Mouse (Mus musculus): ENCODE results near the gene Gpbar1. TPM values are rescaled to one million over a fixed set of nuclear protein-coding genes. Genes with fewer than 3 reads are reported as not detected.

Gpbar1 gene
- polyA plus RNA-seq, 2 experiments: 0.34 TPM; not detected in 1

DNA sequence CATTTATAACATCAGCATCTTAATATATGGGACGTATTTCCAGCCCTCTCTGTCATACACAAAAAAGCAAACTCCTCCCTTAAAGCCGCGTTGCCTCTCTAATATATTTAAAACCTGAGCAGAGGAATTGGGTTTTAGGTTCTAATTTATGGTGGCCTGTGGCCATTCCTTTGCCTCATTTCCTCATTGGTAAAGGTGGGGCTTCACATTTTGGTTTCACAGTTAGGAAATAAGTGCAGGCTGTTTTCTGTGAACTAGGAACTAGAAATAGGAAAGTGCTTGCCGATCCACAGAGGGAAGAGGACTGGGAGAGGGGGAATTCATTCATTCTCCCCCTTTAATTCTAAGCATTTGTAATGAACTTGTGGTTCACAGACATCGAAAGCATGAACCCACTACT lies 40.7 kb upstream of the Gpbar1 start:
- no peak overlapping the region for H3K27ac ChIP-seq (replicated peaks; ENCODE audit: low read depth, low read length)
- peaks cover 20% of the 10 kb centered on the region for H3K4me1 ChIP-seq (ENCODE audit: control insufficient read depth, insufficient read depth, low read length)
- 30% methylated on average over 5 of the region's 5 CpGs for WGBS
- H3K27me3 ChIP-seq (ENCODE audit: control insufficient read depth, insufficient read depth, low read length): no peaks in the 10 kb centered on the region
- DNase-seq (ENCODE audit: low spot score) (no peak), ATAC-seq (ENCODE audit: low FRiP score, low read depth) (no peak)
- TF ChIP-seq POLR2A (IDR thresholded peaks at IDR 0.05; ENCODE audit: borderline replicate concordance, extremely low read depth, insufficient read depth, insufficient read length): no peak
- H3K9ac ChIP-seq (ENCODE audit: low read depth, low read length, severe bottlenecking): peak overlapping the region; percentile 89
- H3K4me3 ChIP-seq (replicated peaks; ENCODE audit: low read length): peak overlapping the region; percentile 99
- peak overlapping the region; percentile 74 for H3K4me2 ChIP-seq (replicated peaks; ENCODE audit: low read depth, low read length, severe bottlenecking)
- H3K36me3 ChIP-seq (ENCODE audit: control insufficient read depth, insufficient read depth, low read length): peaks cover 4% of the 10 kb centered on the region; the same call in 1 of the 2 replicates
- no peaks in the 10 kb centered on the region for H3K9me3 ChIP-seq (ENCODE audit: control insufficient read depth, low read length)

DNA sequence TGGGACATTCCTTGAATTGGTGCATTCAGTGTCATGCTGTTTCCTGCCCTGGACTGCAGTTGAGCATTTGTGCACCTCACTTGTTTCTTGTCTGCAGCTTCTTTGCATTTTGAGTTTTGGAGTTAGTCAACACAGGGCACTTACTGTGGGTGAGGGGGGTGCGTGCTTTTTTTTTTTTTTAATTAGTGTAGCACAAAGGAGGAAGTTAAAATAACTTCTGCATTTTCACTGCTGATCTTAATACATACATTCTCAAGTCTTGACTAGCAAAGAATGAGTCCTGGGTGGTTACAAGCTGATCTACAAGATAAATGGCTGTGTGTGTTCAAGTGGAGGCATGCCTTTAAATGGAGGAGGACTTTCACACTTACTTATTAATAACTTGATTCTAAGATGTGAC lies 40.2 kb upstream of the Gpbar1 start:
- no peak for ATAC-seq (ENCODE audit: low FRiP score, low read depth)
- WGBS: 77% methylated on average over 1 of the region's 1 CpGs
- no peak for TF ChIP-seq POLR2A (IDR thresholded peaks at IDR 0.05; ENCODE audit: borderline replicate concordance, extremely low read depth, insufficient read depth, insufficient read length)

DNA sequence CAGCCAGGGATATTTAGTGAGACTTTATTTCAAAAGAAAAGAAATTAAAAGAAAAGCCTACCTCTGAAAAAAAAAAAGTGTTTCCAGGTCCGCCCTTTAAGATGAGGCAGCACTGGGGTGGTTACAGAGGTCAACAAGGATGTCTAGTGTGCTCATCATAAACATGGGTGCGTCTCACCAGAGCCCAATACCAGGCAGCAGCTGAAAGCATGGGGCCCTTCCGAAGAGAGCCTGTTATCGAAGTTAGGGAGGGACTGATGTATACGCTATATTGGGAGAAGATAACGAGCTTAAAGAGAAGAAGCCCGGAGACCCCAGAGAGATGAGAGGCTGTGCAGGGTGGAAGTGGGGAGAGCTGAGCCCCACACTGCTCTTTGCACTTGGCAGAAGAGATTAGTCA lies 39.2 kb upstream of the Gpbar1 start:
- H3K4me1 ChIP-seq (ENCODE audit: control insufficient read depth, insufficient read depth, low read length): peaks cover 20% of the 10 kb centered on the region
- no peaks in the 10 kb centered on the region for H3K9me3 ChIP-seq (ENCODE audit: control insufficient read depth, low read length)
- ATAC-seq (ENCODE audit: low FRiP score, low read depth) (no peak), DNase-seq (ENCODE audit: low spot score) (no peak)
- H3K4me3 ChIP-seq (replicated peaks; ENCODE audit: low read length): no peak overlapping the region
- H3K4me2 ChIP-seq (replicated peaks; ENCODE audit: low read depth, low read length, severe bottlenecking): peak overlapping the region; percentile 21; the same call in 1 of the 2 replicates
- H3K27me3 ChIP-seq (ENCODE audit: control insufficient read depth, insufficient read depth, low read length): no peaks in the 10 kb centered on the region
- WGBS: 61% methylated on average over 7 of the region's 7 CpGs
- peaks cover 4% of the 10 kb centered on the region; the same call in 1 of the 2 replicates for H3K36me3 ChIP-seq (ENCODE audit: control insufficient read depth, insufficient read depth, low read length)
- no peak overlapping the region for H3K9ac ChIP-seq (ENCODE audit: low read depth, low read length, severe bottlenecking)
- no peak for TF ChIP-seq POLR2A (IDR thresholded peaks at IDR 0.05; ENCODE audit: borderline replicate concordance, extremely low read depth, insufficient read depth, insufficient read length)
- H3K27ac ChIP-seq (replicated peaks; ENCODE audit: low read depth, low read length): 0 out of 2 replicates have a peak overlapping the region, but pooled peaks have one; percentile 19

More for the DNA sequence above, 40.2 kb upstream of the Gpbar1 start:
- Histone ChIP-seq H3K9me3 (ENCODE audit: control insufficient read depth, low read length) (no peaks in the 10 kb centered on the region), H3K9ac (ENCODE audit: low read depth, low read length, severe bottlenecking) (peak overlapping the region; percentile 89; the same call in 1 of the 2 replicates), H3K36me3 (ENCODE audit: control insufficient read depth, insufficient read depth, low read length) (peaks cover 4% of the 10 kb centered on the region; the same call in 1 of the 2 replicates), H3K4me2 (replicated peaks; ENCODE audit: low read depth, low read length, severe bottlenecking) (peak overlapping the region; percentile 74), H3K27ac (replicated peaks; ENCODE audit: low read depth, low read length) (no peak overlapping the region), H3K27me3 (ENCODE audit: control insufficient read depth, insufficient read depth, low read length) (no peaks in the 10 kb centered on the region), H3K4me1 (ENCODE audit: control insufficient read depth, insufficient read depth, low read length) (peaks cover 20% of the 10 kb centered on the region), H3K4me3 (replicated peaks; ENCODE audit: low read length) (peak overlapping the region; percentile 99)
- no peak for DNase-seq (ENCODE audit: low spot score)

DNA sequence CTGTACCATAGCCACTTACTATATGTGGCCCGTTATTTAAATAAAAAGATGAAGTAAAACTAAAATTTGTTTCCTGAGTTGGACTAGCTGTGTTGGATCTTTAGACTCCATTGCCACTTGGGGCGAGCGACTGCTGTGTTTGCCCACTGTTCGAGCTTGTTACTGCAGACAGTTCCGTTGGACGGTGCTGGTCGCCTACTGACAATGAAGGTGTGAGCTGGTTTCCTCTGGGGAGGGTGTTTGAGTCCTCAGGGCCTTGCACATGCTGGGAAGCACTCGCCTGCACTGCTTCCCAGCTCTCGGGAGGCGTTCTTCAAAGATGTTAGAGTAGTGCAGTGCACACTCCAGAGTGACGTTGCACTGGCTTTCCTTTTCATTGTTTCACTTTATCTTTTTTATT lies 38.7 kb upstream of the Gpbar1 start:
- no peaks in the 10 kb centered on the region for H3K9me3 ChIP-seq (ENCODE audit: control insufficient read depth, low read length)
- WGBS: 56% methylated on average over 11 of the region's 11 CpGs
- no peak overlapping the region for H3K9ac ChIP-seq (ENCODE audit: low read depth, low read length, severe bottlenecking)
- no peak for TF ChIP-seq POLR2A (IDR thresholded peaks at IDR 0.05; ENCODE audit: borderline replicate concordance, extremely low read depth, insufficient read depth, insufficient read length)
- no peaks in the 10 kb centered on the region for H3K27me3 ChIP-seq (ENCODE audit: control insufficient read depth, insufficient read depth, low read length)
- ATAC-seq (ENCODE audit: low FRiP score, low read depth) (no peak), DNase-seq (ENCODE audit: low spot score) (no peak)
- peak overlapping the region; percentile 21; the same call in 1 of the 2 replicates for H3K4me2 ChIP-seq (replicated peaks; ENCODE audit: low read depth, low read length, severe bottlenecking)
- H3K36me3 ChIP-seq (ENCODE audit: control insufficient read depth, insufficient read depth, low read length): peaks cover 4% of the 10 kb centered on the region; the same call in 1 of the 2 replicates
- H3K4me1 ChIP-seq (ENCODE audit: control insufficient read depth, insufficient read depth, low read length): peaks cover 20% of the 10 kb centered on the region
- H3K27ac ChIP-seq (replicated peaks; ENCODE audit: low read depth, low read length): 0 out of 2 replicates have a peak overlapping the region, but pooled peaks have one; percentile 19
- 0 out of 2 replicates have a peak overlapping the region, but pooled peaks have one; percentile 5 for H3K4me3 ChIP-seq (replicated peaks; ENCODE audit: low read length)

DNA sequence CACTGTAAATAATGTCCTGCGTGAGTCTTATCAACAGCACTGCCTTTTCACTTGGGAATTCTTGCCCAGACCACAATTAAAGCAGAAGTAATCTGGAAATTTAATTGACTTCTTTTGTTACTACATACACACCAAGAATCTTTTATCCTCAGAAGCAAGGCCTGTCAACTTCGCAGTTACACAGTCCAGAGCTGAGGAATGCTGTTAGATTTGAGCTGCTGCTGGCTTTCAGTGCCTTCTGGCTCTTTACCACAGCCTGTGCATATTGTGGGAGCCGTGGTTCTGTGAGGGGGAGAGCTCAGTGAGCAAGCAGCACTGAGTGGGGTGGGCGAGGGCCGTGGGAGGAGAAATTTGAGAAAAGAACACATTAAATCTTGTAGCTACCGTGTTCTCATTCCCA lies 38.0 kb upstream of the Gpbar1 start:
- DNase-seq (ENCODE audit: low spot score) (no peak), ATAC-seq (ENCODE audit: low FRiP score, low read depth) (no peak)
- Histone ChIP-seq H3K9me3 (ENCODE audit: control insufficient read depth, low read length) (no peaks in the 10 kb centered on the region), H3K27me3 (ENCODE audit: control insufficient read depth, insufficient read depth, low read length) (no peaks in the 10 kb centered on the region), H3K4me1 (ENCODE audit: control insufficient read depth, insufficient read depth, low read length) (peaks cover 20% of the 10 kb centered on the region), H3K27ac (replicated peaks; ENCODE audit: low read depth, low read length) (no peak overlapping the region; the same call in 1 of the 2 replicates), H3K4me2 (replicated peaks; ENCODE audit: low read depth, low read length, severe bottlenecking) (no peak overlapping the region), H3K4me3 (replicated peaks; ENCODE audit: low read length) (no peak overlapping the region), H3K9ac (ENCODE audit: low read depth, low read length, severe bottlenecking) (no peak overlapping the region), H3K36me3 (ENCODE audit: control insufficient read depth, insufficient read depth, low read length) (peaks cover 4% of the 10 kb centered on the region; the same call in 1 of the 2 replicates)
- 40% methylated on average over 6 of the region's 6 CpGs for WGBS
- no peak for TF ChIP-seq POLR2A (IDR thresholded peaks at IDR 0.05; ENCODE audit: borderline replicate concordance, extremely low read depth, insufficient read depth, insufficient read length)
